Mouse (Mus musculus) adrenal gland, adult 8-10 months (tissue): ENCODE data around the gene Psma1. TPM values are rescaled to one million over a fixed set of nuclear protein-coding genes. Genes with fewer than 3 reads are reported as not detected.

Experiments used
- DNase-seq: peaks from one replicate; pipeline ENCODE4 v3.0.0; 2022
- total RNA-seq, 4 experiments: library from RNA; stranded (reverse); gene quantifications; 2 replicates each; pipeline ENCODE4 v1.2.4; 2022

Gene Psma1
- total RNA-seq, 4 experiments from 2014 or later = 141 to 160 (median 152) TPM

GRCm38 (mm10) chr7:114268446-114268845 is 7.5 kb downstream of the Psma1 start:
- DNase-seq = no peak

GRCm38 (mm10) chr7:114253885-114254833 is 21.8 kb downstream of the Psma1 start, which contains the start of gene Copb1:
TSS of gene Copb1 (minus strand) at chr7:114254711.
- DNase-seq = peak; percentile 90

GRCm38 (mm10) chr7:114251684-114252083 is 24.2 kb downstream of the Psma1 start:
- no peak for DNase-seq

- DNase-seq = no peak
Observed at GRCm38 (mm10) chr7:114233980-114234379, 41.9 kb downstream of the Psma1 start.

- no peak for DNase-seq
Observed at GRCm38 (mm10) chr7:114232982-114233381, 42.9 kb downstream of the Psma1 start.

- no peak for DNase-seq
Observed at GRCm38 (mm10) chr7:114231857-114232256, 44.1 kb downstream of the Psma1 start.

GRCm38 (mm10) chr7:114226521-114226920 is 49.4 kb downstream of the Psma1 start:
- DNase-seq = no peak

GRCm38 (mm10) chr7:114220433-114220832 is 55.5 kb downstream of the Psma1 start:
- DNase-seq = no peak

- no peak for DNase-seq
Observed at GRCm38 (mm10) chr7:114216908-114217307, 59.0 kb downstream of the Psma1 start.

Other genes starting within 250 kb of the Psma1 start
- 10 to 100 TPM; 18.2 to 35.7 (median 28.5) TPM for gene Rras2, start 158.3 kb downstream of the Psma1 start, total RNA-seq
- gene Copb1, start 21.4 kb downstream of the Psma1 start, total RNA-seq = 100 to 1,000 TPM; 115 to 138 (median 117) TPM
- gene Pde3b, start 139.2 kb upstream of the Psma1 start, total RNA-seq = 10 to 100 TPM; 12.1 to 34.9 (median 22.5) TPM